Mouse (Mus musculus): ENCODE measurements around the gene Cyb5b. TPM values are rescaled to one million over a fixed set of nuclear protein-coding genes. Genes with fewer than 3 reads are reported as not detected.
"Not testable (repeated sequence)": the region's sequence is repeated elsewhere in the genome, so short reads cannot be mapped to it uniquely, and the experiment has no call there.

Cyb5b gene
- polyA plus RNA-seq (2012; rRNA removed) = 136 and 138 TPM in 2 replicates

GRCm38 (mm10) chr8:107150404-107151157 is at the start of gene Cyb5b:
Gene Cyb5b, plus strand, starts transcription at chr8:107150640.
- peak; percentile 91 for DNase-seq (ENCODE audit: low spot score)

GRCm38 (mm10) chr8:107104547-107104946 is 45.9 kb upstream of the Cyb5b start:
- peak; percentile 47 for DNase-seq (ENCODE audit: low spot score)

- DNase-seq (ENCODE audit: low spot score) = not testable (repeated sequence)
These were observed 42.4 kb upstream of the Cyb5b start for GRCm38 (mm10) chr8:107108089-107108488.

GRCm38 (mm10) chr8:107108978-107109720 is 41.3 kb upstream of the Cyb5b start:
- no peak for DNase-seq (ENCODE audit: low spot score)

GRCm38 (mm10) chr8:107109816-107110435 is 40.5 kb upstream of the Cyb5b start:
- no peak for DNase-seq (ENCODE audit: low spot score)

- no peak for DNase-seq (ENCODE audit: low spot score)
These were observed 39.7 kb upstream of the Cyb5b start for GRCm38 (mm10) chr8:107110629-107111330.

GRCm38 (mm10) chr8:107111340-107112105 is 38.9 kb upstream of the Cyb5b start:
- DNase-seq (ENCODE audit: low spot score) = no peak

- DNase-seq (ENCODE audit: low spot score) = no peak
These were observed 37.2 kb upstream of the Cyb5b start for GRCm38 (mm10) chr8:107113209-107113608.

- no peak for DNase-seq (ENCODE audit: low spot score)
These were observed 36.1 kb upstream of the Cyb5b start for GRCm38 (mm10) chr8:107114150-107115007.

- DNase-seq (ENCODE audit: low spot score) = no peak
These were observed 35.5 kb upstream of the Cyb5b start for GRCm38 (mm10) chr8:107115008-107115320.

- DNase-seq (ENCODE audit: low spot score) = no peak
These were observed 34.4 kb upstream of the Cyb5b start for GRCm38 (mm10) chr8:107116023-107116422.

- no peak for DNase-seq (ENCODE audit: low spot score)
These were observed 33.4 kb upstream of the Cyb5b start for GRCm38 (mm10) chr8:107117019-107117418.

- no peak for DNase-seq (ENCODE audit: low spot score)
These were observed 31.6 kb upstream of the Cyb5b start for GRCm38 (mm10) chr8:107118803-107119233.

- no peak for DNase-seq (ENCODE audit: low spot score)
These were observed 31.0 kb upstream of the Cyb5b start for GRCm38 (mm10) chr8:107119412-107119811.

- no peak for DNase-seq (ENCODE audit: low spot score)
These were observed 29.6 kb upstream of the Cyb5b start for GRCm38 (mm10) chr8:107120806-107121205.

- DNase-seq (ENCODE audit: low spot score) = no peak
These were observed 28.7 kb upstream of the Cyb5b start for GRCm38 (mm10) chr8:107121681-107122291.

GRCm38 (mm10) chr8:107123063-107123614 is 27.3 kb upstream of the Cyb5b start:
- no peak for DNase-seq (ENCODE audit: low spot score)

GRCm38 (mm10) chr8:107124343-107124742 is 26.1 kb upstream of the Cyb5b start:
- no peak for DNase-seq (ENCODE audit: low spot score)

- DNase-seq (ENCODE audit: low spot score) = no peak
These were observed 21.0 kb upstream of the Cyb5b start for GRCm38 (mm10) chr8:107129171-107130025.

Measured in urinary bladder, adult 2 months (tissue).